Mouse (Mus musculus) myocyte (in vitro differentiated cells): ENCODE results near the gene Dnaaf2.
A peak's percentile ranks its signal among the peaks of the same experiment; 100 is the strongest.

Experiments used
- CEBPB ChIP-seq: IDR thresholded peaks from 2 replicates; pipeline ENCODE4 v1.6.1; 2011; ENCODE audit warnings: mild to moderate bottlenecking, moderate library complexity; ENCODE audit not compliant: poor library complexity, insufficient read depth, severe bottlenecking
- E2F4 ChIP-seq: IDR thresholded peaks from one replicate; pipeline ENCODE4 v1.6.1; 2011; ENCODE audit warnings: mild to moderate bottlenecking, control low read depth, moderate library complexity; ENCODE audit not compliant: insufficient read depth
- MAX ChIP-seq: IDR thresholded peaks from one replicate; pipeline ENCODE4 v1.6.1; 2011; ENCODE audit warnings: low read depth, mild to moderate bottlenecking, control low read depth
- MYOD1 ChIP-seq, 3 experiments: IDR thresholded peaks; one replicate each; pipeline ENCODE4 v1.6.1; 2011; ENCODE audit warnings: control low read depth in 2 of 3, low read depth in 2 of 3, mild to moderate bottlenecking in 2 of 3, moderate library complexity in 1 of 3; ENCODE audit not compliant: insufficient read length in 2 of 3, control insufficient read depth in 1 of 3
- MYOG ChIP-seq, 3 experiments: IDR thresholded peaks; one replicate each; pipeline ENCODE4 v1.6.1; 2011; ENCODE audit warnings: control low read depth in 2 of 3, low read depth in 2 of 3, mild to moderate bottlenecking in 2 of 3; ENCODE audit not compliant: insufficient read length in 2 of 3, control insufficient read depth in 1 of 3, insufficient read depth in 1 of 3
- POLR2A ChIP-seq: IDR thresholded peaks from one replicate; pipeline ENCODE4 v1.6.1; 2011; ENCODE audit warnings: low read depth, mild to moderate bottlenecking, control low read depth, moderate library complexity; ENCODE audit not compliant: insufficient read length
- POLR2AphosphoS2 ChIP-seq: IDR thresholded peaks from one replicate; pipeline ENCODE4 v1.6.1; 2011; ENCODE audit warnings: low read depth, control low read depth; ENCODE audit not compliant: insufficient read length
- REST ChIP-seq: IDR thresholded peaks from one replicate; pipeline ENCODE4 v1.6.1; 2011; ENCODE audit warnings: mild to moderate bottlenecking, control low read depth, moderate library complexity; ENCODE audit not compliant: insufficient read depth, insufficient read length
- SRF ChIP-seq: IDR thresholded peaks from one replicate; pipeline ENCODE4 v1.6.1; 2011; ENCODE audit warnings: low read depth; ENCODE audit not compliant: control insufficient read depth, insufficient read length
- TCF12 ChIP-seq: IDR thresholded peaks from one replicate; pipeline ENCODE4 v1.6.1; 2011; ENCODE audit warnings: mild to moderate bottlenecking, control low read depth; ENCODE audit not compliant: poor library complexity, insufficient read depth, severe bottlenecking
- USF1 ChIP-seq: IDR thresholded peaks from one replicate; pipeline ENCODE4 v1.6.1; 2011; ENCODE audit warnings: low read depth, mild to moderate bottlenecking, control low read depth, moderate library complexity

- TF ChIP-seq POLR2A, result peak; percentile 45
- TF ChIP-seq E2F4, result no peak
- no peak for TF ChIP-seq USF1
- TF ChIP-seq MYOG (IDR thresholded peaks at IDR 0.05; ENCODE audit: control insufficient read depth in 1 of 3, insufficient read depth in 1 of 3, insufficient read length in 2 of 3, low read depth in 2 of 3), result peak in 1 of 3 experiments; percentile 47
- TF ChIP-seq TCF12, result no peak
- no peak for TF ChIP-seq MAX
- no peak for TF ChIP-seq SRF
- TF ChIP-seq POLR2AphosphoS2, result no peak
- TF ChIP-seq MYOD1 (IDR thresholded peaks at IDR 0.05; ENCODE audit: control insufficient read depth in 1 of 3, insufficient read length in 2 of 3, low read depth in 2 of 3), result peak in 1 of 3 experiments; percentile 68
- no peak for TF ChIP-seq CEBPB
- TF ChIP-seq REST, result no peak
These were observed 658 bp downstream of the Dnaaf2 start for GRCm38 (mm10) chr12:69197378-69198163.
